Mouse (Mus musculus): Measurements from ENCODE around the gene Apbb2. TPM values are rescaled to one million over a fixed set of nuclear protein-coding genes. Genes with fewer than 3 reads are reported as not detected.

The Apbb2 gene
- total RNA-seq, 2 experiments from 2014 or later = 47.3 to 60.3 TPM

GRCm38 (mm10) chr5:66415033-66415697 lies 203.4 kb downstream of the Apbb2 start:
- no peak for DNase-seq

GRCm38 (mm10) chr5:66413402-66413801 lies 205.2 kb downstream of the Apbb2 start:
- no peak for DNase-seq

GRCm38 (mm10) chr5:66412821-66413220 lies 205.8 kb downstream of the Apbb2 start:
- no peak for DNase-seq

GRCm38 (mm10) chr5:66408546-66408945 lies 210.0 kb downstream of the Apbb2 start:
- DNase-seq = no peak

- DNase-seq = no peak
Observed at GRCm38 (mm10) chr5:66407948-66408347, 210.6 kb downstream of the Apbb2 start.

GRCm38 (mm10) chr5:66406431-66406830 lies 212.2 kb downstream of the Apbb2 start:
- DNase-seq = no peak

- DNase-seq = no peak
Observed at GRCm38 (mm10) chr5:66405731-66406399, 212.7 kb downstream of the Apbb2 start.

GRCm38 (mm10) chr5:66405305-66405704 lies 213.3 kb downstream of the Apbb2 start:
- no peak for DNase-seq

GRCm38 (mm10) chr5:66400563-66400962 lies 218.0 kb downstream of the Apbb2 start:
- DNase-seq = no peak

- DNase-seq = no peak
Observed at GRCm38 (mm10) chr5:66399264-66399620, 219.3 kb downstream of the Apbb2 start.

GRCm38 (mm10) chr5:66398530-66399263 lies 219.9 kb downstream of the Apbb2 start:
- DNase-seq = no peak

- DNase-seq = no peak
Observed at GRCm38 (mm10) chr5:66393767-66394446, 224.7 kb downstream of the Apbb2 start.

- DNase-seq = no peak
Observed at GRCm38 (mm10) chr5:66392861-66393529, 225.6 kb downstream of the Apbb2 start.

- DNase-seq = no peak
Observed at GRCm38 (mm10) chr5:66391771-66392170, 226.8 kb downstream of the Apbb2 start.

GRCm38 (mm10) chr5:66391299-66391698 lies 227.3 kb downstream of the Apbb2 start:
- no peak for DNase-seq

GRCm38 (mm10) chr5:66390567-66390966 lies 228.0 kb downstream of the Apbb2 start:
- no peak for DNase-seq

GRCm38 (mm10) chr5:66387481-66387880 lies 231.1 kb downstream of the Apbb2 start:
- no peak for DNase-seq

- DNase-seq = peak; percentile 67
Observed at GRCm38 (mm10) chr5:66385636-66386035, 232.9 kb downstream of the Apbb2 start.

- no peak for DNase-seq
Observed at GRCm38 (mm10) chr5:66384806-66385446, 233.7 kb downstream of the Apbb2 start.

GRCm38 (mm10) chr5:66384114-66384513 lies 234.5 kb downstream of the Apbb2 start:
- no peak for DNase-seq

- no peak for DNase-seq
Observed at GRCm38 (mm10) chr5:66382111-66382510, 236.5 kb downstream of the Apbb2 start.

GRCm38 (mm10) chr5:66378968-66379367 lies 239.6 kb downstream of the Apbb2 start:
- DNase-seq = no peak

Measured in adrenal gland, postnatal 10 days (tissue).